Mouse (Mus musculus) erythroblast, embryonic 14.5 days (primary cell): ENCODE data around the gene Sigirr. TPM values are rescaled to one million over a fixed set of nuclear protein-coding genes. Genes with fewer than 3 reads are reported as not detected.

Experiments
- H3K27me3 ChIP-seq: 2 replicates; pipeline ENCODE4 v1.6.1; 2012; ENCODE audit warnings: inconsistent platforms; ENCODE audit not compliant: control insufficient read depth
- H3K36me3 ChIP-seq: 2 replicates; pipeline ENCODE4 v1.6.1; 2012; ENCODE audit warnings: mild to moderate bottlenecking, inconsistent platforms; ENCODE audit not compliant: control insufficient read depth
- H3K4me1 ChIP-seq: 2 replicates; pipeline ENCODE4 v1.6.1; 2012; ENCODE audit warnings: inconsistent platforms; ENCODE audit not compliant: control insufficient read depth
- H3K4me3 ChIP-seq: replicated peaks from 2 replicates; pipeline ENCODE3; 2012; ENCODE audit warnings: moderate library complexity, mild to moderate bottlenecking, inconsistent platforms
- H3K9me3 ChIP-seq: 2 replicates; pipeline ENCODE4 v1.6.1; 2012; ENCODE audit warnings: low read length, inconsistent platforms, mixed read lengths; ENCODE audit not compliant: control insufficient read depth
- GATA1 ChIP-seq: IDR thresholded peaks from 2 replicates; pipeline ENCODE4 v1.6.1; 2012; ENCODE audit warnings: low read length, inconsistent platforms, mixed read lengths
- TAL1 ChIP-seq: IDR thresholded peaks from 3 replicates; pipeline ENCODE4 v1.6.1; 2012; ENCODE audit warnings: low read length, inconsistent platforms, mixed read lengths
- polyA plus RNA-seq: library from polyadenylated mRNA; stranded (reverse); fragments of >175 nt; gene quantifications from 2 replicates; pipeline ENCODE4 v1.2.3, GENCODE M21; 2012

Sigirr gene
- polyA plus RNA-seq, 1 experiment = 0.16 TPM

- Histone ChIP-seq H3K36me3 (no peaks in the 10 kb centered on the region), H3K4me1 (peaks cover 17% of the 10 kb centered on the region), H3K27me3 (peaks cover 48% of the 10 kb centered on the region), H3K4me3 (no peak overlapping the region), H3K9me3 (peaks cover 4% of the 10 kb centered on the region)
- TF ChIP-seq GATA1 = no peak
- TF ChIP-seq TAL1 = no peak
These were observed 43.4 kb downstream of the Sigirr start for GRCm38 (mm10) chr7:141056976-141057375.

- H3K9me3 ChIP-seq = peaks cover 4% of the 10 kb centered on the region
- no peak overlapping the region for H3K4me3 ChIP-seq
- H3K27me3 ChIP-seq = peaks cover 36% of the 10 kb centered on the region
- H3K4me1 ChIP-seq = peaks cover 10% of the 10 kb centered on the region
- no peaks in the 10 kb centered on the region for H3K36me3 ChIP-seq
- TF ChIP-seq TAL1 (no peak), GATA1 (no peak)
These were observed 44.6 kb downstream of the Sigirr start for GRCm38 (mm10) chr7:141055785-141056184.

GRCm38 (mm10) chr7:141052421-141052820 lies 48.0 kb downstream of the Sigirr start:
- no peak overlapping the region for H3K4me3 ChIP-seq
- no peak for TF ChIP-seq TAL1
- TF ChIP-seq GATA1 = no peak
- H3K27me3 ChIP-seq = peaks cover 2% of the 10 kb centered on the region
- peaks cover 19% of the 10 kb centered on the region for H3K4me1 ChIP-seq
- no peaks in the 10 kb centered on the region for H3K36me3 ChIP-seq
- H3K9me3 ChIP-seq = peaks cover 4% of the 10 kb centered on the region

- no peaks in the 10 kb centered on the region for H3K36me3 ChIP-seq
- no peak overlapping the region for H3K4me3 ChIP-seq
- no peaks in the 10 kb centered on the region; the same call in 1 of the 2 replicates for H3K27me3 ChIP-seq
- H3K9me3 ChIP-seq = peaks cover 4% of the 10 kb centered on the region
- H3K4me1 ChIP-seq = peaks cover 23% of the 10 kb centered on the region
- TF ChIP-seq GATA1 = no peak
- no peak for TF ChIP-seq TAL1
These were observed 48.4 kb downstream of the Sigirr start for GRCm38 (mm10) chr7:141052016-141052415.

GRCm38 (mm10) chr7:141051060-141051685 lies 49.2 kb downstream of the Sigirr start:
- Histone ChIP-seq H3K4me1 (peaks cover 31% of the 10 kb centered on the region), H3K9me3 (peaks cover 4% of the 10 kb centered on the region), H3K27me3 (no peaks in the 10 kb centered on the region), H3K36me3 (no peaks in the 10 kb centered on the region), H3K4me3 (no peak overlapping the region)
- TF ChIP-seq TAL1 (no peak), GATA1 (no peak)

GRCm38 (mm10) chr7:141049326-141049725 lies 51.0 kb downstream of the Sigirr start:
- Histone ChIP-seq H3K27me3 (no peaks in the 10 kb centered on the region), H3K4me3 (no peak overlapping the region), H3K36me3 (no peaks in the 10 kb centered on the region), H3K4me1 (peaks cover 38% of the 10 kb centered on the region), H3K9me3 (no peaks in the 10 kb centered on the region)
- no peak for TF ChIP-seq GATA1
- no peak for TF ChIP-seq TAL1

- TF ChIP-seq TAL1 = no peak
- no peak for TF ChIP-seq GATA1
- Histone ChIP-seq H3K4me1 (peaks cover 43% of the 10 kb centered on the region), H3K27me3 (no peaks in the 10 kb centered on the region), H3K36me3 (no peaks in the 10 kb centered on the region), H3K9me3 (no peaks in the 10 kb centered on the region), H3K4me3 (peak overlapping the region; percentile 60)
These were observed 51.9 kb downstream of the Sigirr start for GRCm38 (mm10) chr7:141048226-141049218.

- TF ChIP-seq GATA1 = no peak
- Histone ChIP-seq H3K4me1 (peaks cover 51% of the 10 kb centered on the region), H3K36me3 (no peaks in the 10 kb centered on the region), H3K27me3 (no peaks in the 10 kb centered on the region), H3K9me3 (no peaks in the 10 kb centered on the region), H3K4me3 (peak overlapping the region; percentile 60)
These were observed 52.7 kb downstream of the Sigirr start for GRCm38 (mm10) chr7:141047581-141048225.

GRCm38 (mm10) chr7:141046931-141047580 lies 53.3 kb downstream of the Sigirr start:
- Histone ChIP-seq H3K36me3 (no peaks in the 10 kb centered on the region), H3K27me3 (no peaks in the 10 kb centered on the region), H3K9me3 (no peaks in the 10 kb centered on the region), H3K4me1 (peaks cover 56% of the 10 kb centered on the region), H3K4me3 (peak overlapping the region; percentile 25)
- no peak for TF ChIP-seq GATA1
